Mouse (Mus musculus) heart, adult 2 months (tissue): ENCODE measurements around the gene Dhx58. TPM values are rescaled to one million over a fixed set of nuclear protein-coding genes. Genes with fewer than 3 reads are reported as not detected.

ENCODE experiments used
- DNase-seq, 2 experiments: peaks; one replicate each; pipeline ENCODE4 v3.0.0; 2021
- H3K27ac ChIP-seq: fragments of 200-600 bp; 2 replicates; pipeline ENCODE4 v1.8.1; 2022
- H3K27me3 ChIP-seq: fragments of 200-500 bp; 2 replicates; pipeline ENCODE4 v1.6.1; 2012; ENCODE audit warnings: mild to moderate bottlenecking, low read length, inconsistent platforms, mixed read lengths; ENCODE audit not compliant: control insufficient read depth, insufficient read depth
- H3K36me3 ChIP-seq: fragments of 200-500 bp; 2 replicates; pipeline ENCODE4 v1.6.1; 2012; ENCODE audit warnings: low read length, inconsistent platforms; ENCODE audit not compliant: control insufficient read depth, insufficient read depth
- H3K4me1 ChIP-seq: fragments of 200-500 bp; 2 replicates; pipeline ENCODE4 v1.6.1; 2011; ENCODE audit warnings: low read length; ENCODE audit not compliant: control insufficient read depth, insufficient read depth
- H3K4me3 ChIP-seq: fragments of 200-600 bp; 2 replicates; pipeline ENCODE4 v1.8.1; 2022
- H3K79me2 ChIP-seq: fragments of 200-500 bp; replicated peaks from 2 replicates; pipeline ENCODE4 v1.6.1; 2012; ENCODE audit warnings: mild to moderate bottlenecking, inconsistent platforms, low read length, moderate library complexity, mixed read lengths; ENCODE audit not compliant: control insufficient read depth, insufficient read depth
- H3K9ac ChIP-seq: fragments of 200-500 bp; 2 replicates; pipeline ENCODE4 v1.6.1; 2012; ENCODE audit warnings: low read depth, mild to moderate bottlenecking, control low read depth, inconsistent platforms, low read length, mixed read lengths
- CTCF ChIP-seq: fragments of 200-600 bp; IDR thresholded peaks from 2 replicates; pipeline ENCODE4 v1.8.1; 2022; ENCODE audit warnings: antibody characterized with exemption, mild to moderate bottlenecking, moderate library complexity
- EP300 ChIP-seq: fragments of 200-500 bp; IDR thresholded peaks from 2 replicates; pipeline ENCODE4 v1.6.1; 2011; ENCODE audit warnings: low read depth, low read length, control low read depth; ENCODE audit not compliant: insufficient read depth
- POLR2A ChIP-seq: fragments of 200-500 bp; IDR thresholded peaks from 2 replicates; pipeline ENCODE4 v1.6.1; 2011; ENCODE audit warnings: mild to moderate bottlenecking, low read depth, low read length, control low read depth; ENCODE audit not compliant: insufficient read depth
- WGBS: fragments of 180-500 bp; shearing (Covaris S2); methylation state at CpG from one replicate; pipeline ENCODE4 v1.1.7; 2018; 5-methylcytosine and 5-hydroxymethylcytosine counted together
- intact Hi-C: fragments of 180-260 bp; cut with DNase I; formaldehyde crosslinking; loops from one replicate; pipeline ENCODE4 v1.15.1; 2025
- polyA plus RNA-seq: library from polyadenylated mRNA; depleted of rRNA; stranded (reverse); fragments of >200 nt; gene quantifications from 2 replicates; pipeline ENCODE4 v1.2.3, GENCODE M21; 2012
- total RNA-seq, 2 experiments: library from RNA; stranded (reverse); gene quantifications; 2 replicates each; pipeline ENCODE4 v1.2.3; 2021

The Dhx58 gene
- total and polyA plus RNA-seq, 3 experiments = 0.55 to 2.8 (median 0.70) TPM

DNA sequence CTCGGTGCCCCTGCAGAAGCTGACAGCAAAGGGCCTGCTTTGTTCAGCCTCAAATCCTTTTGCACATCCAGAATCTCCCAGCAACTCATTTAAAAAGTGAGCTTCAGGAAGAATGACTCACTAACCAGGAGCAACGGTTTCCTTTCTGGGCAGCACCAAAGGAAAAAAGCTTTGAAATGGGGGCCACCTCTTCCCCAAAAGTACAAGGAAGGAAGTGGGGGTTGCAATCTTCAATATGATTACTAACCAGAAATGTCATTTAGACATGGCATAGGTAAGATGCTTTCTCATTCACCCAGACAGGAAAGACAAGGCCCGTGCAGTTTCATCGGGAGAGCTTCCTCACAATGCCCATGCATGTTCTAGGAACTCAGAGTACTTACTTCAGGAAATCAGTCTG lies 17.2 kb upstream of the Dhx58 start:
- H3K27me3 ChIP-seq = no peaks in the 10 kb centered on the region
- no peak overlapping the region; the same call in 1 of the 2 replicates for H3K9ac ChIP-seq
- 24% methylated on average over 4 of the region's 4 CpGs for WGBS
- TF ChIP-seq POLR2A (peak; percentile 39; the same call in 1 of the 2 replicates), EP300 (no peak)
- peak overlapping the region; percentile 11; the same call in 1 of the 2 replicates for H3K4me3 ChIP-seq
- H3K4me1 ChIP-seq = peaks cover 49% of the 10 kb centered on the region
- H3K36me3 ChIP-seq = peaks cover 45% of the 10 kb centered on the region
- intact Hi-C loops = loop anchor here (10.0 kb wide), 1 partner anchor 344 kb away; no protein-coding TSS in a partner anchor
- H3K27ac ChIP-seq = peak overlapping the region; percentile 82
- peaks cover 5% of the 10 kb centered on the region for H3K79me2 ChIP-seq
- DNase-seq = peak in 1 of 2 experiments; percentile 35

DNA sequence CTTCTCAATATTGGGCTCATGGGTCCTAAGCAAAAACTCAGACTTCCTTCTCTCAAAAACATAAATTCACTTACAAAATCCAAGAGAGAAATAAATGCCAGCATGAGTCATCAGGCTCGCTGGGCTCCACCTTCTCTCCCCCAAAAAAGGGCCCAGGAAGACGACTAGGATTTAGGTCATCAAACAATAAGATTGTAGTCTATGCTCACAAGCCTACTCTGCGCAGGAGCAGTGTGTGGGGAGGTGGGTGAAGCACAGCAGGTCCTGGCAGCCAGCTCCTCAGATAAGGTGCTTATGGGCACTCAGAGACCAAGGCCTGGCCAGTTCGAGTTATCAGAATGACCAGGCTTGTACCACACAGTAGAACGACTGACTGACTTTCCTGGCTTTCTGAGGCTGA lies 16.3 kb upstream of the Dhx58 start:
- Histone ChIP-seq H3K4me3 (no peak overlapping the region), H3K36me3 (peaks cover 43% of the 10 kb centered on the region), H3K9ac (peak overlapping the region; percentile 7), H3K4me1 (peaks cover 44% of the 10 kb centered on the region), H3K27ac (peak overlapping the region; percentile 82), H3K27me3 (no peaks in the 10 kb centered on the region), H3K79me2 (peaks cover 5% of the 10 kb centered on the region)
- DNase-seq = peak; percentile 41 to 53
- WGBS = 7% methylated on average over 5 of the region's 5 CpGs
- no peak for TF ChIP-seq CTCF
- TF ChIP-seq EP300 = 0 out of 2 replicates have a peak, but pooled peaks have one; percentile 20
- TF ChIP-seq POLR2A = no peak
- intact Hi-C loops = loop anchor here (10.0 kb wide), 1 partner anchor 344 kb away; no protein-coding TSS in a partner anchor

DNA sequence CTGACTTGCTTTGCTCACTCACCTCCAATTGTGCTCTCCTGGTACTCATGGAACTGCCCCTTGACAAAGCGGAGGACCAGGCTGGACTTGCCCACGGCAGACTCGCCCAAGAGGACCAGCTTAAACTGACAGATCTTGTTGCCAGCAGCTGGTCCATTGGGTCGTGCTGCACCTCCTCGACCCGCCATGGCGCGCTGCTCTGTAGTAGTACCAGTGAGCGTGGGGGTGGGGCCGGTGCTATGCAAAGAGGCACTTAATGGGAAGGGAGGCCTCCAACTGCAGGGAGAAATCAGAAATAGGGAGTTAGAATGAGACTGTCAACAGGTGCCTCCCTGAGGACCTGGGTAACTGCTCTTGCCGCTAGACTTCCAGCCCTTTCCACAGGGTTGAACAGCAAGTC lies 15.8 kb upstream of the Dhx58 start:
- H3K27me3 ChIP-seq = no peaks in the 10 kb centered on the region
- H3K27ac ChIP-seq = peak overlapping the region; percentile 82
- no peak for DNase-seq
- H3K79me2 ChIP-seq = peaks cover 5% of the 10 kb centered on the region
- H3K4me1 ChIP-seq = peaks cover 39% of the 10 kb centered on the region
- H3K36me3 ChIP-seq = peaks cover 40% of the 10 kb centered on the region
- WGBS = 72% methylated on average over 11 of the region's 11 CpGs
- intact Hi-C loops = loop anchor here (10.0 kb wide), 2 partner anchors 345 to 455 kb away; partner anchors contain the start of genes Ccr10, Cntnap1 and Plekhh3
- no peak overlapping the region for H3K9ac ChIP-seq
- H3K4me3 ChIP-seq = no peak overlapping the region
- no peak for TF ChIP-seq POLR2A
- no peak for TF ChIP-seq CTCF
- TF ChIP-seq EP300 = no peak

DNA sequence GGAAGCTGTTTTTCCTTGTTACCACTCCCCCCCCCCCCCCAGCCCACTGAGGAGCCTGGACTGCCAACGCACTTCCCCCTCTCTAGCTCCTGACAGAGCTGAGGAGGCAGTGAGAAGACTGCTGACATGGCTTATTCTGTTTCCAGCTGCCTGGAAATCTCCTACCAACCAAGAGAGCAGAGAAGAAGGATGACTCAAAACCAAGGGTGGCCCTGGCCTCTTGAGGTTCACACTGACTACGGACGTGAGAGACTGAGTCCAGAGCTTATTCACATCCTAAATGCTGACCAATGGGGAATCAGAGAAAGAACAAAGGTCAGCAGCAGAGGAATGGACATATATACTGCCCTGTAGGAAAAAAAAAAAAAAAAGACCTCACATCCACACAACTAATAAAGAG lies 15.2 kb upstream of the Dhx58 start:
- WGBS = 55% methylated on average over 3 of the region's 3 CpGs
- intact Hi-C loops = loop anchor here (10.0 kb wide), 1 partner anchor 455 kb away; the partner anchor contains the start of genes Ccr10, Cntnap1 and Plekhh3
- DNase-seq = no peak
- TF ChIP-seq CTCF (no peak), POLR2A (no peak), EP300 (no peak)
- H3K9ac ChIP-seq = no peak overlapping the region
- H3K79me2 ChIP-seq = peaks cover 5% of the 10 kb centered on the region
- H3K4me3 ChIP-seq = no peak overlapping the region
- peaks cover 38% of the 10 kb centered on the region for H3K4me1 ChIP-seq
- peak overlapping the region; percentile 82 for H3K27ac ChIP-seq
- H3K27me3 ChIP-seq = no peaks in the 10 kb centered on the region
- H3K36me3 ChIP-seq = peaks cover 39% of the 10 kb centered on the region

DNA sequence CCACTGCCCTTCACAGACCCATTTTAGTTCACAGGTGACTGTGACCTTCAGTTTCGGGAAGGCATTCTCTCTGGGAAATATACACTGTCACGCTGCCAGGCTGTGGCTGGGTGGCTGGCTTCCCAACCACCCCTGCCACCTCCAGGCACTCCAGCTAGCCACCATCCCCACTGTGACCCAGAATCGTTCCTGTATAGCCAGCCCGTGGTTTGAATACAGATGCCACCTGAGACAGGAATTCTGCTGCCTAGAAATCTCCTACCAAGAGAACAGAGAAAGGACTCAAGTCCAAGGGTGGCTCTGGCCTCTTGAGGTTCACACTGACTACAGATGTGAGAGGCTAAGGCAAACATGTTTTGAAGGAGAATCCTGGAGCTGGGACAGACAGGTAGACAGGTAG lies 14.8 kb upstream of the Dhx58 start:
- H3K27me3 ChIP-seq = no peaks in the 10 kb centered on the region
- H3K4me3 ChIP-seq = no peak overlapping the region
- no peak for TF ChIP-seq EP300
- TF ChIP-seq POLR2A = no peak
- TF ChIP-seq CTCF = no peak
- 75% methylated on average over 4 of the region's 4 CpGs for WGBS
- peak in 1 of 2 experiments; percentile 45 for DNase-seq
- H3K36me3 ChIP-seq = peaks cover 36% of the 10 kb centered on the region
- peak overlapping the region; percentile 64 for H3K27ac ChIP-seq
- peaks cover 38% of the 10 kb centered on the region for H3K4me1 ChIP-seq
- H3K9ac ChIP-seq = no peak overlapping the region
- intact Hi-C loops = loop anchor here (10.0 kb wide), 1 partner anchor 456 kb away; the partner anchor contains the start of genes Ccr10, Cntnap1 and Plekhh3
- H3K79me2 ChIP-seq = peaks cover 5% of the 10 kb centered on the region

DNA sequence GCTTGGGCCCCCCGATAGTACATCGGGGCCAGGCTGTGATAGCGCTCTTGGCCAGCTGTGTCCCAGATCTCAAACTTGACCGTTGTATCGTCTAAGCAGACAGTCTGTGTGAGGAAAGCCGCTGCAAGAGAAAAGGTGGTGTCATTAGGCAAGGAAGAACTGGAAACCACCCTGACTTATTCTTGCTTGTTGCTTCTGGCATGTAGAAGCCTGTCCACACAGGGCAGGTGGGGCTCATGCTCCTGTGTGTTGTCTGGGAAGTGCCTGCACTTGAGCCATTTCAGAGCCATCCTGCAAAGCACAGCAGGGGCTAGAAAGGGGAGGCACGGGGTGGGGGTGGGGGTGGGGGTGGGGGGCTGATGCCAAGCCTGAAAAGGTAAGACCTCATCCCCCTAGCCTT lies 14.4 kb upstream of the Dhx58 start:
- 91% methylated on average over 7 of the region's 7 CpGs for WGBS
- Histone ChIP-seq H3K9ac (no peak overlapping the region), H3K4me1 (peaks cover 38% of the 10 kb centered on the region), H3K4me3 (no peak overlapping the region), H3K27me3 (no peaks in the 10 kb centered on the region), H3K27ac (peak overlapping the region; percentile 64), H3K36me3 (peaks cover 33% of the 10 kb centered on the region), H3K79me2 (peaks cover 5% of the 10 kb centered on the region)
- no peak for DNase-seq
- no peak for TF ChIP-seq EP300
- TF ChIP-seq CTCF = no peak
- TF ChIP-seq POLR2A = no peak
- intact Hi-C loops = loop anchor here (10.0 kb wide), 1 partner anchor 456 kb away; the partner anchor contains the start of genes Ccr10, Cntnap1 and Plekhh3
